Mouse (Mus musculus): ENCODE data around the gene Usp7.
A peak's percentile ranks its signal among the peaks of the same experiment; 100 is the strongest.

Gene Usp7

DNA sequence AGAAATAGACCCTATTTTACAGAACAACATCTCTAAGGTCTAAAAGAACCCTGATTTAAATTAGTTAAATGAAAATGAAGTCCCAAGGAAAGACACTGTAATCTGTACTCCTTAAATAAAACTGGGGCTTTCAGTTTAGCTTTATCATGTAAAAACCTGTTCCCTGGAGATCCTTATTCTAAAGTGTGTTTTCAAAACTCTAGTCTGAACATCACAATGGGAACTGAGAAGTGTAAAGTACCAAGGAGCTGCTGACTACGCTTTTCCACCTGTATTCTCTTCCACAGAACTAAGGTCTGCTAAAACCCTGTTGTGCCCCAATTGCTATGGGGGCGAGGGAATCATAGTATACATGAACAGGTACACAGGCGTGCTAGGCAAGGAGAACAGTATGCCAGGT lies 68.1 kb downstream of the Usp7 start:
- DNase-seq (ENCODE audit: low spot score in 2 of 2) = no peak

DNA sequence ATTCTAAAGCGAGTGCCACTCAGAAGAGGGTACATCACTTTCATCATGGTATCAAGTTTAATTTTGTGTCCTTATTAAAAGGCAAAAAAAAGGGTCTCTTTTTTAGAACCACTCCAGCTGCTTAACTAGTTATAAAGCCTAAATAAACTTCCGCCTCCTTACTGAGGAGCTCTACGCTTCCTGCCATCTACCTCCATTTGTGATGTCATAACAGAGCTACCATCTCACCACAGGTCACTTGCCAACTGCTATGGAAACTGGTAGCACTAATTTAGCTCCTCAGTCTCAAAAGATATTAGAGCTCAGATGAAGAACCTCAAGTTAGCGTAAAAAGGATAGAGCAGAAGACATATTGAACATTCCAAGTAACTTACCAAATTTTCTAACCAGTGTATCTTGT lies 71.7 kb downstream of the Usp7 start:
- no peak for DNase-seq (ENCODE audit: low spot score in 2 of 2)

DNA sequence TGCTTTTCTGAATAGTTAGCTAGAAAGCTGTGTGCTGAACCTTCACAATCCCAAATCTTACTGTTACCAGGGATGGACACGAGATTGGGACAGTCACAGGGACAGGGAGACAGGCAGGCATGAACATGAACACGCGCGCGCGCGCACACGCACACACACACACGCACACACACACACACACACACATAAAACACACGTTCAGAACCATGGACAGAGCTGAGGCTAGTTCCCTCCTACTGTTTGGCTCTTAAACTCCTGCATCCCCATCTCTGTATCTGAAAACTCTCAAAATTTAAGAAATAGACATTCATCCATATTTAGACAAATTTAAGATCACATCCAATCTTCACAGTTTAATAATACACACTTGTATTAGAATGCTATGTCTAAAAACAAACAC lies 74.4 kb downstream of the Usp7 start:
- no peak for DNase-seq (ENCODE audit: low spot score in 2 of 2)

DNA sequence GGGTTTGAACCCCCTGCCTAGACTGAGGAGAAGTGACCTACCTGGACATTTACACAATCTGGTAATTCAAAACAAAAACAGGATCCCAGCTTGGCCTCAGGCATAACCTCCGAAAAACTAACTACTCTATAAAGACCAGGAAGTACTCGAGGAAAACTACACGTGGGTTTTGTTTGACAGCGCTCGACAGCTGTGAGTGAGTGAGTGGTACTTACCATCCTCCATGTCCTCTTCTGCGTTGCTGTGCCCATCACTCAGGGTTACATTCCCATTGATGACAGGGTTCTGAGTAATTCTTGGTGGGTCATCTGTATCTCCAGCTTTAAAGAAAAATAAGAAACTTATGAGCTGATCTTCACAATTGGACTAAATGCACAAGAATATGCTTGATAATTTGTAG lies 75.8 kb downstream of the Usp7 start:
- no peak for DNase-seq (ENCODE audit: low spot score in 2 of 2)

DNA sequence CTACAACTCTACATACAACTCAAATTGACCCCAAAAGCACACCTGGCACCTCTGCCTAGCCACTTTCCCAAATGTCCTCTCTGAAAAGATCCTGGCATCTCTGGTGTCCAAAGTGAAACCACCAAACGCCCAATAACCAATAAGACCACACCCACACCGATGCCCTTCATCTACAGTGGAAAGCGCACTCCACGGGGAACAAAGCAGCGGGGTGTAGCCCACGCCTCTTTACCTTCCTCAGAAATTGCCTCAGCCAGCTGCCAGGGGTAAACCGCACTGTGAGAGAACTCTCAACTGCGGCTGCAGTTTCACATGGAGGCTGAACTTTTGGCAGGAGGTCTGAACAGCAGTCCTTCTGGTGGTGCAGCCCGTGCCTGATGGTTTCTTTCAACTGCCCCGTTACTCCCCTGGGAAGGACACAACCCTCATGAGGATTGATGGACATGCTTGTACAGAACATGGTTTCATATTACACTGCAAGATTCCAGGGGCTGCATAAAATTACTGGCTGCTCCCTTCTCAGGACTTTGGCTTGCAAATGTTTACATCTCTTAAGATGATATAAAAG lies 76.5 kb downstream of the Usp7 start:
- DNase-seq (ENCODE audit: low spot score in 2 of 2) = no peak

DNA sequence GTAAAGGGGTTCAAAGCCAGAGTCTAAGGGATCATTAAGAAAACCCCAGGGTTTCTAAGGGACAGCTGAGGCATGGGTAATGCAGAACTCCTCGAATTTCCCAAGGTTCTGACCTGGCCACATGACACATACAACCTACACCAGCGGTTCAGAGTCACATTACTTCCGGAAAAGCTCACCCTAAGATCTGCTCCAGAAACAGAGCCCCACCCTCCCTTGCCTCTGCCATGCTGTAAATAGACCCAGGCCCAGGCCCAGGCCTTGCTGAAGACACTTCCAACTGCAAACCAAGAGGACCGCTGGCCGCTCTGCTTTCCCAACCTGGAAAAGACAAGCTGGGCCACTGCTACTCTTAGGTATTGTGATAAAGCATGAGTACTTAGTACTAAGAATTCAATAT lies 77.3 kb downstream of the Usp7 start:
- DNase-seq (ENCODE audit: low spot score in 2 of 2) = no peak

DNA sequence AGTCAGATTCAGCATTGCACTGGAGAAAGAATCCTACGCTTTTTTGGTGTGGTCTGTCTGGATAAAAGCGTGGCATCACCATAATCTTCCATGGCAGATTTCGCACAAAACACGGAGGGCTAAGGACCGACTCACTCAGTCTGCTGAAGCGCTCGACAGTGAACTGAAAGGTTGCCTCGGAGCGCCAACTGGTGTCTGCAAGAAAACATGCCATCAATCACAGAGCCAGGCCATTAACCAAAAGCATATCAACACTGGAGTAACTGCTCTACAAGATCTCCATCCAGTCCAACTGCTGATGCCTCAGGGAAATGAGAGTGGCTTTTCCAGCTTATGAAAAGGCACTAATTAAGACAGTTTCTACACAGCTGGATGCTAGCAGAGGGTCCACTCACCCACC lies 80.1 kb downstream of the Usp7 start:
- DNase-seq (ENCODE audit: low spot score in 2 of 2) = no peak

DNA sequence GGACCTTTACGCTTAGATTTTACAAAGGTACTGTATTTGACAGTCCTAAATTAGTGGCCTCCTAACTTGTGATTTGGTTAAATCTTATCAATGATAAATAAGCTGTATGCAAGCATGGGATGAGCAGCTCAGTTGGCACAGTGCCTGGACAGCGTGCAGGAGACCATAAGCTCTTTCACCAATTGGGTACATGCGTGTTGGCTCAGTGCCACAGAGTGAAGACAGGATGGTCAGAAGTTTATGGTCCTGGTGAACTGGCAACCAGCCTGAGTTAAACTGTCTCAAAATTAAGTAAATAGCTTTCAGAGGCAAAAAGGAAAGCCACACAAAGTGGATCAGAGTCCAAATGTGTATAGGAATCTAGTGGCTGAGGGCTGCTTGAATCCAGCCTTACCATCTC lies 91.5 kb downstream of the Usp7 start:
- no peak for DNase-seq (ENCODE audit: low spot score in 2 of 2)

DNA sequence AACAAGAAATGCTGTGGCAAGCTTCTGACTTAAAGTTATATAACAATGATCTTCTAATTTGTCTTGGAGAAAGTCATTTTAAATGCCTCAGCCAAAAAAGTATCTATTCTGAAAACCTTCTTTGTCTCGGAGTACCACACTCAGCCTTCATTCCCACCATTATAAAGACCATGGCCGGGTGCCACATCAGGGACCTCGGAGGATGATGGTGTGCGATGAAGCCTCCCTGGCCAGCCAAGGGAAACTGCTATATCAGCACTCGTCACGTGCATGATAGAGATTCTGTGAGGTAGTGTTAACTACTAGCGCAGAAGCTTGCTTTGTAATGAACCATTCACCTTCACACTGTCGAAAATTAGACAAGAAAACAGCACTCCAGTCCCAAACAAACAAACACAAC lies 92.6 kb downstream of the Usp7 start:
- DNase-seq (ENCODE audit: low spot score in 2 of 2) = no peak

DNA sequence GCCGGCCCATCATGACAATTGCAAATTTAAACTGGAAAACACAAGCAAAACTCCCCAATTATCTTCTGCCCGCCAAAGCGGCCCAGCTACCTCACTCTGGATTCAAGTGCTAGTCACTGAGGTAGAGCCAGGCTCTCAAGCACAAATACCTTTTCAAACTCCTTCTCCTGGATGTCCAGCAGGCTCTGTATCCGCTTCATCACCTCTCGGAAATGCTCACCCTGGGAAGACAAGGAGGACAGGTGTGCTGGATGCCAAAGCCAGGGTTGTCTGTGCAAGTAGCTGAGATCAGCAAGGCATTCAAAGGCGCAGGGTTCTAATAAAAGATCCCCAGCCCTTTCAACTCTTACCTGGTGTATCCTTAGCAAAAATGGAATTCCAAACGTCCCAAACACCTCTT lies 100.9 kb downstream of the Usp7 start:
- DNase-seq (ENCODE audit: low spot score in 2 of 2) = no peak

DNA sequence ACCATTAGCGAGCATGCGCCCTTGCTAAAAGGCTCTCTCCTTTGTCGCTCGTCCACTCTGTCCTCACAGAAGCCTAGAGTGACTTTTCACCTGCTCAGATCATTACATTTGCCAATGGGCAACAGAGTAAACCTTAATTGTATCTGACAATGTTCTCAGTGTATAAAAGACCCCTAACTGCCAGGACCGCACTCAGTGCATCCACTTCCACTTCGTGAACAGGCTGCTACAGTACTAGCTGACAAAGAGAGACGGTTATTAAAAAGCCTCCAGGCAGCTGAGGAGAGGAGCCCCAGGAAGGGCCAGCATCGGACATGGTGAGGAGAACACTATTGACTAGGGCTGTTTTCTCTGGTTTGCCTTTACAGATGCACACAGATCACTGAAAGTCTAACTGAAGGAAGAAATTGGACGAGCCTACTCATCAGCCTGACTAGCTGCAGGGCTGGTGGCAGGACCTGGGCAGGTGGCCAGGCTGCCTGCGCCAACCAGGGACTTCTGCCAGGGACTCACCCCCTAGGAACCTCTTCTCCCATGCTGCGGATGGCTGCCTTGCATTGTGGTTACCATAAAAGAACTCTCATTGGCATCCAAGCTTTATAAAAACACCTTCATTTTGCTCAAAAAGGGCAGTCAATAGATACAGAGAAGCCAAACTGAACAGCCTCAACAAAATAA lies 102.0 kb downstream of the Usp7 start:
- DNase-seq (ENCODE audit: low spot score in 2 of 2) = peak in 1 of 2 experiments; percentile 59

DNA sequence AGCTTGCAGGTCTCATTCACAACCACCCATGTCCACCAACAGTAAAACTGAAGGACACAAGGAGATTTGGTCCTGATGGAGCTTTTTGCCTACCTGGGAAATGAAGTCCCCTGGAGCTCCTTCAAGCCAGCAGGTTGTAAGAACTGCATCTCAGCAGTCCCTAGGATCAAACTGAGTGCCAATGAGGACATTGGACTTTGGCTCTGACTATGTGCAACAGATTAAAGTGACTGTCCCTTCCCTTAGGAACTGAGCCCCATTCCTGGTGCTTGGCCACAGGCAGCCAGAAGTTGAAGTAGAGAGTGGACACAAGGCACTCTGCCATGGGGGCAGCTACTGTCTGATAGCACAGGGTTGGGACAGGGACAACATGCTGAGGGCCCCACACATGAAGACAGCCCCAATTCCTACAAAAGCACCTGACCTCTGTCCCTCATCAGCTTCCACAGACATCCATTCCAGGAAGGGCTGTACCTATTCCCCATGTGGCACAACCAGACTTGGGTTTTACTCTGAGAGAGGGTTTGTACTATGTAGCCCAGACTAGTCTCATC lies 104.5 kb downstream of the Usp7 start:
- DNase-seq (ENCODE audit: low spot score in 2 of 2) = no peak

DNA sequence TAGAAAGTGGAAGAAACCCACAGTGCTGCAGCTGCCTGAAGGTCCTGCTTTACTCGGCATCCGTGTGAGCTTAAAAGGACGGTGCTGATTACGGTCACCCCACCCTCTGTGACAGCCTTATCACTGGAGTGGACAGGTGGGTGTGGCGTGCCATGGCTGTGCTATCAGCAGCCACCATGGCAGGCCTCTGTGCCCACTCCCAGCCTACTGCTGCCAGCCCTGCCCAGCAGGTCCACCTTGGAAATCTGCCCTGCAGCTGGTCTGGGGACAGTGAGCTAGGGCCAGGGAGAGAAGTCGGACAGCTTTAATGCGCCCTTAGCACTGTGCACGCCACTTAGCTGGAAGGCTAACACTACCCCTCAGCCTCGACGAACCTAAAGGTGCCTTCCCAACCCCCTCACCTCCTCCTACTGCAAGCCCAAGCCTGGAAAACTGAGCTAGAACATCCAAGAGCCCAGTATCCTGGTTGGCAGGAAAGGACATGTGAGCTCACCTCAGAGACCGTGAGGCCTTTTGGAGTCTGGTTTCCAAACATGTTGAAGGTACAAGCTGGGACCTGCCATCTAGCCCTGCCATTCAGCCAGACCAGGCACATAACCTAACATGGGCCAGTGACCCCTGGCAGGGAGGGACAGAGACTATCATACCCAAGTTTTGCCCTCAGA lies 105.1 kb downstream of the Usp7 start:
- no peak for DNase-seq (ENCODE audit: low spot score in 2 of 2)

DNA sequence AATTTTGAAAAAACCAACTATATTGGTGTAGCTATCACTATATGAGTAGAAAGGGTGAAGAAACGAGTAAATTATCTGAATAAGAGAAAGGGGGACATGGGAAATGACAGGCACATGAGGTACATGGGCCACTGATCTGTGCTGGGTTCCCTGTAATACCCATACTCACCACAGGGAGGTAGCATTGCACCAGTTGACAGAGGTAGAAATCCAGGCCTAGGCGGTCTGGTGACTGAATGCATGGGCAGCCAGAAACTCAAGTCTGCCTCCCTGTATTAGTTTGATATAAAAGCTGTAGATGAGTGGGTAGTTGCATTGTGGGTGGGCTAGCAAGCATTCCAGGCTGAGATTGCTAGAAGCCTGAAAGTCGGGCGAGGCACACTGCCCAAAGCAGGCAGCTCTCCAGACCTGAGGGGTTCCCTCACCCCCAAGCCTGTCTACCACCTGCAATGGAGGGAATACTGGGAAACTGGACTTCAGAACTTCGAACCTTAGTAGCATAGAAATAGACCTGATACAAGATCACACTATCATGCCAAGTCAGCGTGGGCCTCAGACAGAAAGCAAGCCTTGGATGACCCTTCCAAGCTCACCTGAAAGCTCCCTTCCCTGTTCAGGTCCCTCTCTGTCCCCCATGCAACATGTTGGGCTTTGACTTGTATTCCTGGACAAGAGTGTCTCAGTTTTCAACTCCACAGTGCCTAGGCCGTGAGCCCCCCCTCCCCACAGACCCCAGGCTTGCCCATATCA lies 105.8 kb downstream of the Usp7 start:
- peak; percentile 77 to 88 for DNase-seq (ENCODE audit: low spot score in 2 of 2)

DNA sequence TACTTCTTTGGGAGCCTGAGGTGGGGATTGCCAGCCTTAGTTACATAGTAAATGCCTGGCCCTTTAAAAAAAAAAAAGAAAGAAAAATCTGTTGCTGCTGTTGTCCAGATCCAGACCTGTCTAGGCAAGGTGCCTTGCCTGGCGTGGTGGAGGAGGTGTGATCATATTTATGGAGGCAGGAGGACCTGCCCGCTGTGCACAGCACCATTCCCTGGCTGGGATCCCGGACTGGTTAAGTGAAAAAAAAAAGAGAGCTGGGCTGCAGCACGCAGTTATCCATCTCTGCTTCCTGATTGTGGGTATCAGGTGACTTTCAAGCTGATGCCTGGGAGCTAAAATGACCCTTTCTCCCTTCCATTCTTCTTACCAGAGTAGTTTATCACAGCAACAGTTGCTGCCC lies 107.0 kb downstream of the Usp7 start:
- no peak for DNase-seq (ENCODE audit: low spot score in 2 of 2)

DNA sequence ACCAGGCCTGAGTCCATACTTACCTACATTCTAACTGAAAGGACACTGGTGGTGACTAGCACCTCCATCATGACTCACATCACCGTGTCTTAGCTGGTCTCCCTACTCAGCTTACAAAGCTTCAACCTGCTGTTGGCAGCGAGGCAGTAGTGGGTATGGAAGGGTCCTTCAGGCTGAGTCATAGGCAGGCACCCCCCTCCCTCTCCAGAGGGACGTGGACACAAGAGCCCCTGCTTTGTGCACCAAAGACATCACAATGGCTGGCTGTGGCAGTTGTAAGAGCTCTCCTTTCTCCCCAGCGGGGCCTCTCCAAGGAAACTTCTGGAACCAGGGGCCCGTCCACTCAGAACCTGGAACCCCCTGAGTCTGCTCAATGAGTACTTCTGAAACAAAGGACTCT lies 111.6 kb downstream of the Usp7 start, which contains the start of gene Gm5767:
TSS of gene Gm5767 (plus strand) at position 301 of the 400 bp plus-strand sequence.
- DNase-seq (ENCODE audit: low spot score in 2 of 2) = no peak

DNA sequence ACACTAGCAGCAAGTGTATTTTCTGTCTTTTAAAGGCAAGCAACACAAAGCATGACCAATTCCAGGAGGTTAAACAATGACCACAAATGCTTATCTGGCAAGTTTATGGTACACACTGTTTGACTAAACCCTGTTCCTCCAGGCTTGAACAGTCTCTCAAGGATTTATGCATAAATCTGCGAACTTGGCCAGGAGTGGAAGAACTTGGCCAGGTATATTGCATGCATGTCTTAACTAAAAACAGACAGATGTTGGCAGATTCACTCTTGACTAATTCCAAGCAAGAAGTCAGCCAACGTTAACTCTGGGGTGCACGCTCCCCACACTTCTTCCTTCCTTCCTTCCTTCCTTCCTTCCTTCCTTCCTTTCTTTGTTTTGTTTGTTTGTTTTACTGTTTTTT lies 112.3 kb downstream of the Usp7 start:
- no peak for DNase-seq (ENCODE audit: low spot score in 2 of 2)

DNA sequence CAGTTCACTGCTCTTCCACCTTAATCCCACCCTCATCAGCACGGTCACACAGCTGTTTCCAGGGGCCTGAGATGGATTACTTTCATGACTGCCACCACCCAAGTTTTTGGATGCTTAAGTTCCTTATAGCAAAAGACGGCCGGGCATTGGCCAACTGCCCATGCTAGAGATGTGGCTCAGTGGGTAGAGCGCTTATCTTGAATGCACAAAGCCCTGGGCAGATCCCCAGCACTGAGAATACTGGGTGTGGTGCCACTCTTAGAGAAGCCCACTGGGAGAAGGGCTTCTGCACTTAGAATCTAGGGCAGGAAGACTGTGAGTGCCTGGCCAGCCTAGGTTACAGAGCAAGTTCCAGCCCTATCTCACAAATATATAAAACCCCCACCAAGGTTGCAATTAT lies 113.4 kb downstream of the Usp7 start:
- no peak for DNase-seq (ENCODE audit: low spot score in 2 of 2)

DNA sequence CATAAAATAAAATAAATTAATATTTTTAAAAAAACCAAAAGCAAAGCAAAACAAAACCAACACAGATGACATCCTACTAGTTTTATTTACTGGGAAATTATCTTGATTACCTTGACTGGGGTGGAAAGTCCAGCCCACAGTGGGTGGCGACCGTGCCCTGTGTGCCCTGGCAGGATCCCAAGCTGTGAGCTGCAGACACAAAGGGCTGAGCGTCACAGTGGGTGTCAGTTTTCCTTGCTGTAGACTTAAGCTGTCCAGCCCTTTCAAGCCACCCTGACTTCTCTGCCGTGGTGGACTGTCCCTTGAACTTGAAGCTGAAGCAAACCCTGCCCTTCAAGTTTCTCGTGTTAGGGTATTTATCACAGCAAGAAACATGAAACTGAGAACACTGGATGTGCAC lies 114.1 kb downstream of the Usp7 start:
- DNase-seq (ENCODE audit: low spot score in 2 of 2) = no peak

DNA sequence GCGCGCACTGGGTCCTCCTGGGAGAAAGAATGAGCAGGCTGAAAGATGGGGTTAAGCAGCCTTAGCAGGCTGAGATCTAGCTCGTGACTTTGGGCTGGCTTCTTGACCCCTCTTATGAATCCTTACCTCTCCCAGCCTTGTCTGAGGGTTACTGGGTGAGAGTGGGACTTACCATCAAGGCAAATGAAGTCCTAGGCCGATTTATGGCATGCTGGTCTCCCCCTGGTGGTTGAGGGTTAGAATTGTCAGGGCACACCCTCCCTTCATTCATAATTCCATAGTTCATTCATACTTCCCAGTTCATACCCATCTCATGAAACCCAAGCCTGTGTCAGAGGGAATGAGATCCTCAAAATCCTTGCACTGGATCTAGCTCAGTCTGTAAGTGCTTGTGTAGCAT lies 115.3 kb downstream of the Usp7 start:
- DNase-seq (ENCODE audit: low spot score in 2 of 2) = peak; percentile 40 to 42

DNA sequence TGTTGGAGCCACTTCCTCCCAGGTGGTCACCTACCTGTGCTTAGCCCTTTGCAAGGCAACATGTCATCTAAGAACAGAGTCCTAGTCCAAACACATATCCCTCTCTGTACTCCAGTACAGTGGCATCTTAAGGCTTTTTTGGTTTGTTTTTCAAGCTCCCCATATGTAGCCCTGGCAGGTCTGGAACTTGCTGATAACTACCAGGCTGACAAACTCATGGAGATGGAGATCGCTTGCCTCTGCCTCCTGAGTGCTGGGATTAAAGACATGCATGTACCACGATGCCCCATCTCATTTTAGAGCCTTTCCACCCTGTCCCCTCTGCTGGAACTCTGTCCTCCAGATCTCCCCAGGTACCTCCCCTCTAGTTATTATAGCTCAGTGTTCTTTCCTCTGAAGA lies 115.9 kb downstream of the Usp7 start:
- DNase-seq (ENCODE audit: low spot score in 2 of 2) = no peak

DNA sequence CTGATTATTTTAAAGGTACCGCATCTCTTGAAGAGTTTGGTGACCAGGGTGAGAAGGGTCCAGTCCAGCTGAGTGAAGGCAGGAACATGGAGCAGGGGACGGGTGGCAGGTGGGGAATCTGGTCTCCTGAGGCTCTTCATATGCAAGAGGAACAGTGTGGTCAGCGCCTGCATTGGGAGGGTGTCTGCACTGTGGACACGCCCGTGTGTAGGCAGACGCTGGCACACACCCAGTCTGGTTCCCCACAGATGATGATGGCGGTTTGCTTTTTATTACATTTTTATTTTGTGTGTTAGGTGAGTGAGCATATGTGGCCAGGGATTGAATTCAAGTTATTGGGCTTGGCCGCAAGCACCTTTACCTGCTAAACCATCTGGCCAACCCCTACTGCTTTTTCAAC lies 116.5 kb downstream of the Usp7 start:
- DNase-seq (ENCODE audit: low spot score in 2 of 2) = no peak

Data from frontal cortex, postnatal 36 days (tissue).